Mouse (Mus musculus): Measurements from ENCODE around the gene Adra1d. TPM values are rescaled to one million over a fixed set of nuclear protein-coding genes. Genes with fewer than 3 reads are reported as not detected.

Gene Adra1d
- 10 to 100 TPM; 26.1 to 30.8 TPM for total RNA-seq (2021)
- polyA plus RNA-seq (2012; rRNA removed), result 50.8 and 66.2 TPM in 2 replicates
- long read RNA-seq, transcript Adra1d-201 (2 exons, 1,899 nt), result major isoform, 20 of 22 reads
- long read RNA-seq, partial matches to known transcripts, result 0 of 22 reads
- long read RNA-seq, other reads (novel, unspliced or antisense), result 2 of 22 reads

- peak; percentile 87 for DNase-seq
Observed at GRCm38 (mm10) chr2:131561891-131562585, at the start of gene Adra1d. Adra1d (minus strand) TSS chr2:131562283.

- no peak for DNase-seq
Observed at GRCm38 (mm10) chr2:131601881-131602280, 39.8 kb upstream of the Adra1d start.

DNA sequence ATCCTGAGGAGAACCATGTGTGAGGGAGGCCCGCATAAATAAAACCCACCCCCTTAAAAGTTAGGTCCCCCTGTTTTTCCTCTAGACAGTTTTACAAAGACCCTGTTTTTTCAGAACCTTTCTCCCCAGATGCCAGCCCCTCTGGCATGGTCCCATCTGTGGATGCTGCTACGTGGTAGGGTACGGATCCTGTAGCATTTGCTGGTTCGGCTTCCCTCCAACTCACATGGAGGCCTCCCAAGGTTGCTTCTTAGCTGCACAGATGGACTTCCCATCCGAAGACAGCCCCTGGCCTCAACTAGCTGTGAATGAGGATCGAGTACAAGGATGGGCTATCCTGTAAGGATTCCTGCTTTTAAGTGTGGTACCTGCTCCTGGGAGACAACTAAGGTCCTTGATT is 32.8 kb upstream of the Adra1d start:
- DNase-seq, result no peak

DNA sequence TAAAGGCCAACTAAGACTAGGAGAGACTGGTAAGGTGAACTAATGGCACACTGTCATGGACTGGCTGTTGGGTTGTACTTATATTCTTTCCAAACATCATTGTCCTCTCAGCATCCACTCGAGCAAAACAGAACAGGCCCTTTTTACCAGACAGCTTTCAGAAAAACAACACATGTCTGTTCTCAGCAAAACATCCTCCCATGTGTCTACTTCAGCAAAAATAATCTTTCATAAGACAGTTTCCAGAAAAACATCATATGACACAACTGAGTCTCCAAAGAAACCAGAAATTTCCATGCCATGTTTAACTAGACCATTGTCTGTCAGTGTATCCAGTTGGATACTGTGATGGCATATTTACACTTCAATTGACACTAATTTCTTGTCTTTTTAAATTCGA is 25.4 kb upstream of the Adra1d start:
- DNase-seq, result no peak

DNA sequence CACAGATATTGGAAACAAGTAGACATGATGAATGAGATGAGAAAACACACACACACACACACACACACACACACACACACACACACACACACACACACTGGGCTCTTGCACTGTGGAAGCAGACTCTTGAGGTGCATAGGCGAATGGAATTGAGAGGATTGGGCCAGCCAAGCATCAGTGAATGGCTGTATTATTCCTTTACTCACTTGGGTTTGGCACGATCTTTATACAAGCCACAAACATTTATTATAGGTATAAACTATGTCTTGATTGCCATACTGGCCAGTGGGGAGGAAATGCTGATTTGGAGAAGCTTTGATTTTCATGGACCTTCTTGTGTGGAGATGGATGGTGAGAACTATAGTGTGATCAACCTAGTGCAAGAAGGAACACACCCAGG is 19.4 kb upstream of the Adra1d start:
- no peak for DNase-seq

DNA sequence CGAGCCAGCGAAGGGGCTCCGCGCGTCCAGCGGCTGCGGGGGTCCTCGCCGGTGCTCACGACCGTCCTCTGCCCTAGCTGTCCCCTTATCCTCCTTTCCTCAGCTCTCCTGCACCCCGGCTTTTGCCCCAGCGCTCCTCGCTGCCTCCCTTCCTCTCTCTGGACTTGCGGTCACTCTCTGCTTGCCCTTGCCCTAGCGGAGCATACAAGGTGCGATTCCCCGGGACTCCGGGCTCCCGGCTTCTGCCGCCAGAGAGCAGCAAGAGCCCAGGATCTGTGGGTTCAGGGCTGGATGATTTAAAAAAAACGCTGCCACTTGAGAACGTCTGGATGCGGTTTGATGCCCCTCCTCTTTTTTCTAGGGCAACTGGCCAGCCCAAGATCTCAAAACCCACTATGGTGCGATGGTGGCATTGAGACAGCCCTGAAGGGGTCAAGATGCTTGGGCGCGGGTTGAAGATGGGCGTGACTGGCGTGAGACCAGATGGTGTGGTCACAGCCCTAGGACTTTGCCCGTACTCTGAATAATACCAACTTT is 571 bp upstream of the Adra1d start:
- peak; percentile 93 for DNase-seq

- DNase-seq, result peak; percentile 62
Observed at GRCm38 (mm10) chr2:131561344-131561870, 676 bp downstream of the Adra1d start.

- DNase-seq, result peak; percentile 61
Observed at GRCm38 (mm10) chr2:131560205-131560919, 1.7 kb downstream of the Adra1d start.

DNA sequence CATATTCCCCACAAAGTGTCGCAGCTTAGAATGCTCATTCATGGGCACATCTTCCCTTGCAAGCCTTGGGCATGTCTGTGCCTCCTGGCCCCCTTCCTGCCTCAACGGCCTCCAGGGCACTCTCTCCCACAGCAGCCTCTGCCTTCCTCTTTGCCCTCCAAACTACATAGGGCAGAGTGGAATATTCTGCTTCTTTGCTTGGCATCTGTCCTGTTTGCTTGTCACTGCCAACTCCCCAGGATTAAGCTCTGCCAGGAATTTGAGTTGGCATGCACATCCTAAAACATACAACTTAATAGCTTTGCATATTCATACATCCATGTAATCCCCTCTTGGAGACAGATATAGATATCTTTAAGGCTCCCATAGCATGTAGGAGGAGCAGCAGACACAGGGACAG is 4.2 kb downstream of the Adra1d start:
- DNase-seq, result no peak

DNA sequence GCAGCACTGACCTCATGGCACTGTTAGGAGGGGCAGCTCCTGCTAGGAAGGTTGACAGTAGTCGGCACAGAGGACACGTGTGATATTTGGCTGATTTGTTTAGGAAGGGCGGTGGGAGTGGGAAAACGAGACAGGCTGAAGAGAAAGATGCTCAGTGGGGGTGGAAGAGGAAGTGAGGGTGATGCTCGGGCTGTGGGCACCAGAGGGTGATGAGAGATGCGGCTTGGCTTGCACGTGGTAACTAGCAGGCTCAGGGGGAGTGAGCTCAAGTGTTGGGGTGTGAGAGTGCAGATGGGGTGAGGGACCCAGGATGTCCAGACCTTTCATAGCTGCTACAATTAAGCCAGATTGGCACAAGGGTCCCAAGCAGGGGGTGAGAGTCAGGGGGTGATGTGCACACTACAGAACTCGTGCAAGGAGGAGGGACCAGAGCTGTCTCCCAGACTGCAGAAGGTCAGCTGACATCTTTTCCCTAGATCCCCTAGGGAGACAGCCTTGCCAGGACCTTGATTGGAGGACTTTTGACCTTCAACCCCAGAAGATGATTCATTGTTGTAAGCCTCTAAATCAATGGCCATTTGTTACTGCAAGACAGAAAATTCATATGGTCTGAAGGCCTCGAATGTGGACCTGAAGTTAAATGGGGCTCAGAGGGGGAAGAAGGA is 9.2 kb downstream of the Adra1d start:
- DNase-seq, result peak; percentile 83

DNA sequence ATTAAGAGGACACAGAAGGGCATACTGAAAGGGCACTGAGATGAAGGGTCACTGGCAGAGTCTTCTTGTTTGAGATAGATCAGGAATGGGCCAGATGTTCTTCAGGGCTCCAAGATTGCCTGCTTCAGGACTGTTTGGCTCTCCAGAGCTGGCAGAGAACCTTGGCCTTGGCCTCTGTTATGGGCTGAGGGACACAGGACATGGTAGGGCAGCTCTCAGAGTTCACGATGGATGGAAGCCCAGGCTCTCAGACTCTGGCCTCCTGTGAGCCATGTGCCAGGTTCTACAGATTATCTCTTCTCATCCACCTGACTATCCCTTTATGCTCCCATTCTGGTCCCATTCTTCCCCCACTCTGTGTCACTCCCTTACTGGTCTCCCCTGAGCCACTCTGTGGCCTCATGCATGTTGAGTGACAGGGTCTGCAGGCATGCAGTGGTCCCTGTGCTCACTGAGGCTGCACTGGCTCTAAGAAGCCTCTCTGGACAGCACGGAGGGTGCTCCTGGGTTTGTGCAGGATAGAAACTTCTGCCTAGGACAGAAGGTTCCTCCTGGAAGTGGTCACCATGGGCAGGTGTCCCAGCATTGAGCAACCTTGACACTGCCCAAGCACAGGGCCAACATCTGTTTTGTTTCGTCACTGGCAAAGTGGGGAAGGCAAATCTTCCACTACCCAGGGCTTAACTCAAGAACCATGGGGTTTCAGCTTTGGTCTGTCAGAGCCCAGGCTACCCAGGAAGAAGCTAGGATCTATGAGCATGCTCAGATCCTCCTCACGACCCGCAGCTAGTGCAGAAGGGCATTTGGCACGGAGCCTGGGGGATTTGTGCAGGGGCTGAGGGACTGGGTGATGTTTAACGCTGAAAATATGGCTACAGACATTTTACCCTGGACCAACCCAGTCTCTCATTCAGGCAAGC is 10.1 kb downstream of the Adra1d start:
- peak; percentile 72 for DNase-seq

DNA sequence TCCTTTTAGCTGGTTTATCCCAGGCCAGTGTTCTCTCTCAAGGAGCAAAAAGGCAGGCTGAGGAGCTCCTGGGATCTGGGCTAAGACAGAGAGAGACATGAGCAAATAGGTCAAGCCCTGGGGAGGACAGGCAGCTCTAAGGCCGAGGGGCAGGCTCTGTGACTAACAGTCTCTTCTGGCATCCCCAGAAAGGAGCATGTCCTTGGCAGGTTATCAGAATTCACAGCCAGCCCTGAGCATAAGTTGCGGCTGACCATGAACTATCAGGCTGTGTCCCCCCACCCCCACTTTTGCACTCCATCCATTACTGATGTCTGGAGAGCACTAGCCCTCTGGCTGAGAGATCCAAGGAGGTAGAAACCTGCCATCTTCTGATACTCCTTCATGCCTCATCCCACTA is 11.2 kb downstream of the Adra1d start:
- DNase-seq, result peak; percentile 94

GRCm38 (mm10) chr2:131550474-131550873 is 11.6 kb downstream of the Adra1d start:
- peak; percentile 40 for DNase-seq

DNA sequence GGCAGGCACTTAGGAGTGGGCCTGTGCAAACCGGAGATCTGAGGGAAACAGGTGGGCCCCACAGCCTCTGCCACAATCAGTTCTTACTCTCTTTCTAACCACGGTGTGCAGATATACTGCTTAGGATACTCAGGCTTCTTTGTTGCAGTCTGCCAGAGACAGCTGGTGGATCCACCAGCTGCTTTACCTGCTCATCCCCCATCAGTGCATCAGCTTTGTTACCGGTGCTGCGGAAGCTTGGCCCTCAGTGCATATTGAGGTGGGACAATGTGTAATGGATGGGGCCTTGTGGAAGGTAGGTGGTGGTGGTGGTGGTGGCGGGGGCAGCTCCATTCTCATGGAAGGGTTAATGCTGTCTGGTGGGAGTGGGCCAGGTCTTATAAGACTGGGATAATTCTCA is 13.0 kb downstream of the Adra1d start:
- DNase-seq, result no peak

GRCm38 (mm10) chr2:131548330-131548729 is 13.8 kb downstream of the Adra1d start:
- DNase-seq, result peak; percentile 75

GRCm38 (mm10) chr2:131546745-131547408 is 15.2 kb downstream of the Adra1d start:
- DNase-seq, result no peak

- no peak for DNase-seq
Observed at GRCm38 (mm10) chr2:131546308-131546700, 15.8 kb downstream of the Adra1d start.

GRCm38 (mm10) chr2:131545386-131546307 is 16.4 kb downstream of the Adra1d start:
- peak; percentile 75 for DNase-seq

- DNase-seq, result no peak
Observed at GRCm38 (mm10) chr2:131542531-131542930, 19.6 kb downstream of the Adra1d start.

Data from adrenal gland, adult 2 months (tissue).